Mouse (Mus musculus) adrenal gland, adult 18-20 months (tissue): ENCODE results near the gene Chst7. TPM values are rescaled to one million over a fixed set of nuclear protein-coding genes. Genes with fewer than 3 reads are reported as not detected.
A peak's percentile ranks its signal among the peaks of the same experiment; 100 is the strongest.

Source experiments
- DNase-seq, 2 experiments: peaks; one replicate each; pipeline ENCODE4 v3.0.0; 2021 to 2022; ENCODE audit warnings: low spot score in 2 of 2
- long read RNA-seq, 2 experiments: library from polyadenylated mRNA; stranded (forward); transcript quantifications; one replicate each; pipeline ENCODE4 v2.0.0; 2021
- total RNA-seq, 2 experiments: library from RNA; stranded (reverse); gene quantifications; 1 replicate in 1 of 2; 2 replicates in 1 of 2; pipeline ENCODE4 v1.2.3; 2021

Gene Chst7
- total RNA-seq: 1 to 10 TPM; 1.1 to 1.2 TPM
- long read RNA-seq, experiment 1, partial matches to known transcripts: 0 of 2 reads
- long read RNA-seq, experiment 1, other reads (novel, unspliced or antisense): 0 of 2 reads
- long read RNA-seq, experiment 2, transcript Chst7-201 (2 exons, 2,206 nt): major isoform, 5 of 5 reads
- long read RNA-seq, experiment 2, partial matches to known transcripts: 0 of 5 reads
- long read RNA-seq, experiment 2, other reads (novel, unspliced or antisense): 0 of 5 reads

- peak; percentile 46 to 53 for DNase-seq
Measured at GRCm38 (mm10) chrX:20059381-20059971, at the start of gene Chst7. Chst7 (plus strand) TSS chrX:20059560.

DNA sequence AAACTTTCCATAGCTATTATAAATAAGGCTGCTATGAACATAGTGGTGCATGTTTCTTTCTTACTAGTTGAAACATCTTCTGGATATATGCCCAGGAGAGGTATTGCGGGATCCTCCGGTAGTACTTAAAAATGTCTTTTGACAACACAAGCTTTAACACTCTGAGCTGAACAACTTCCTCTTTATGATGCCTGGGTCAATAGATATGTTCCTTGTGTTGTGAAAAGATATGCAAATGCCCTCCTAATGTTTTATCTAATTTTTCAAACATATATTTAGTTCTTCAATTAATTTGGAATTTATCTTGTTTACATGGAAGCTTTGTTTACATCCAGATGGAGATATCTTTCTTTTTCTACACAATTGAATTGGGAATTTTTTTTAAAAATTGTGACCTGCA, 47.1 kb upstream of the Chst7 start:
- DNase-seq: no peak

DNA sequence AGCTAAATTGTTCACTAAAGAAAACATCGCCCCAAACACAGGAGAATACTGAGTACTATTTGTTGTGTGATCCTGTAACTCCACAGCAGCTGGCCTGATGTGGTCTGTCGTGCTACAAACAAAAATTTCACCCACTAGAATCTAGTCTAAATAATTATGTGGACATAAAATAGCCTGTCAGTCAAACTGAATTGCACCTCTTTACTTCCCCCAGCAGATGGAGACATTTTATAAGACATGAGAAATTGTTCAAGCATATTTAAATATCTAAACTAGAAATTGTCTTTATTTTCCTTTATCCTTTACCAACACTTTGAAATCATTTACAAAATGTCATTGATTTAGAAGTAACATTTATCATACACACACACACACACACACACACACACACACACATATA, 38.4 kb upstream of the Chst7 start:
- no peak for DNase-seq

DNA sequence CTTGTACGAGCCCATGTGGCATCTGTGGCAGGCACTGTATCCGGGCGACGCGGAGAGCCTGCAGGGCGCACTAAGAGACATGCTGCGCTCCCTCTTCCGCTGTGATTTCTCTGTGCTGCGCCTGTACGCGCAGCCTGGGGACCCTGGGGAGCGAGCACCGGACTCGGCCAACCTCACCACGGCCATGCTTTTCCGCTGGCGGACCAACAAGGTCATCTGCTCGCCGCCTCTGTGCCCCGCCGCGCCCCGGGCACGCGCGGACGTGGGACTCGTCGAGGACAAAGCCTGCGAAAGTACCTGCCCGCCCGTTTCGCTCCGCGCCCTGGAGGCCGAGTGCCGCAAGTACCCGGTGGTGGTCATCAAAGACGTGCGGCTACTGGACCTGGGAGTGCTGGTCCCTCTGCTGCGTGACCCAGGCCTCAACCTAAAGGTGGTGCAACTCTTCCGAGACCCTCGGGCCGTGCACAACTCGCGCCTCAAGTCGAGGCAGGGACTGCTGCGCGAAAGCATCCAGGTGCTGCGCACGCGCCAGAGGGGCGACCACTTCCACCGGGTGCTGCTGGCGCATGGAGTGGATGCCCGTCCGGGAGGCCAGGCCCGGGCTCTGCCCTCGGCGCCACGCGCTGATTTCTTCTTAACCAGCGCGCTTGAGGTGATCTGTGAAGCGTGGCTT, 872 bp downstream of the Chst7 start:
- DNase-seq: peak; percentile 6 to 20

- peak in 1 of 2 experiments; percentile 18 for DNase-seq
Measured at GRCm38 (mm10) chrX:20060769-20061315, 1.5 kb downstream of the Chst7 start.

DNA sequence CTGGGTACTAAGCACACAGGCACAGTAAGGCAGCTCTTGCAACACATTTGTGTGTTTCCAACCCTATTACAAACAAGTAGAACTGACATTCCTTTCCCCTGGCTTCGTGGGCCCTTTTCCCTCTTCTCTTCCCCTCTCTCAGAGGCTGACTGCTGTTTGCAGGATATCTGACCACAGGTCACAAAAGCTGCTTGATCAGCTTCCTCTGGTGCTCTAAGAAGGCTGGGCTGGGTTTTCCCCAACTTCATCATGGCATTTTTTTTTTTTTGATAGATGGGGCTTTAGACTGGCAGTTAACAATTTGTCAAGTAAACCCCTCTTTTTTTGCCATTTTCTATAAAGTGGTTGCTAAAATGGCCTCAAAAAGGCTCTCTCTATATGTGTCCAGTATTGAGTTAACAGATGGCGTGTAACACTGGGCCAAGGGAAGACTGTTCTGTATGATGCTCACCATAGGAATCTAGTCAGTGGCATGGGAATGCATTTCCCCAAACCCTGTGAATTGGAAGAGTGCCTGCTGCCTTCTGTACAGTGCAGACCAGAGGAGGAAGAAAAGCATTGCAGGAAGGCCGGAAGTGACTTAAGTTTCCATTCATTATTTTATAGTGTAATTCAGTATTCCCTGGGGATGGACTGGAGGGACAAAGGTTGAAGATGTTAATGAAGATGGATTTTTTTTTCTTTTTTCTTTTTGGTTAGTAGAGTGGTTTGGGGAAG, 2.6 kb downstream of the Chst7 start:
- DNase-seq: no peak

DNA sequence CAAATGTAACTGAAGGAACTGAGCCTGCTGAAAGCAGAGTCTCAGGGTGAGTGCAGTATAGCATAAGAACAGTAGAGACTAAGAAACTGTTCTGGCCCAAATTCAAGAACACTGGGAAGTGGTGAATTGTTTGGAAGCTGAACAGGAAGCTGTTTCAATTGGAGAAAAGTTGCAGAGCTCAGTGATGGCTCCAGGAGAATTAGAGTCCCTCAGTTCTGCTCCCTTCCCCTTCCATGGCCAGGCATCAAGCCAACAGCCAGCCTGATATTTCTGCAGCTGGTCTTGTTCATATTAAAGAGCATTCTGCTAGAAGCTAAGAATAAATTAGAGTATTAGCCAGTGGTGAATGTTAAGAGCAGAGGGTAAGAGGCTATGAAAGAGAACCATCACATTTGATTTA, 7.3 kb downstream of the Chst7 start:
- no peak for DNase-seq

- DNase-seq: no peak
Measured at GRCm38 (mm10) chrX:20070196-20070595, 10.8 kb downstream of the Chst7 start.

GRCm38 (mm10) chrX:20117717-20118116, 58.4 kb downstream of the Chst7 start:
- DNase-seq: no peak

- no peak for DNase-seq
Measured at GRCm38 (mm10) chrX:20125481-20125880, 66.1 kb downstream of the Chst7 start.

- DNase-seq: no peak
Measured at GRCm38 (mm10) chrX:20128951-20129350, 69.6 kb downstream of the Chst7 start.

DNA sequence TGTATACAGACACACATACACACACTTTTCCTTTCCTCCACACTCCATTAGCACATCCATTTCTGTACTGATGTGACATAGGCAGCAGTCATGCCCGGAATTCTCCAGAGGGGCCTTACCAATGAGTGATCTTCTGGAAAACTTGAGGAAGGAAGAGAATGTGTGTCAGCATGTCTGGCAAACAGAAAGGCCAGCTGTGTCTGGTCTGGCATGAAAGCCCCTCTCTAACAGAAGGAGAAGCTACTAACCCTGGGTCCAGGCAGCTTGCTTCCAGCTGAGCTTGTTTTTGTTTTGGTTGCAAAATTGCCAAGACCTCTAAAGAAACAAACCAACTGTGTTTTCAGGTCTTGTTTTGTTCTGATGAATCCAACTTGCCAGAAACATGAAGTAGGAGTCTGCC, 70.1 kb downstream of the Chst7 start:
- no peak for DNase-seq

Other genes starting within 250 kb of the Chst7 start
- 10 to 100 TPM; 21.1 to 26.5 TPM for gene Slc9a7, start 232.2 kb downstream of the Chst7 start, total RNA-seq